Mouse (Mus musculus) limb, embryonic 11.5 days (tissue): ENCODE measurements at regions not wholly inside any gene's neighbourhood (a gene's known extent, or its start where the extent isn't known, plus 50 kb on each side); places are given as distances from the start of the nearest gene placed in this dataset.
A peak's percentile ranks its signal among the peaks of the same experiment; 100 is the strongest.
"Not testable (repeated sequence)": the region's sequence is repeated elsewhere in the genome, so short reads cannot be mapped to it uniquely, and the experiment has no call there.

ENCODE experiments used
- ATAC-seq: fragments of 200-750 bp; cut with Nextera tagmentation; 2 replicates; pipeline ENCODE4 v1.8.0; 2017; ENCODE audit warnings: low read depth; ENCODE audit not compliant: insufficient number of reproducible peaks, low FRiP score, low TSS enrichment
- DNase-seq: peaks from one replicate; pipeline ENCODE4 v3.0.0-alpha.2; 2015; ENCODE audit warnings: low spot score
- H3K27ac ChIP-seq: fragments of 300-500 bp; sonication (generic); replicated peaks from 2 replicates; pipeline ENCODE4 v1.5.1; 2014; ENCODE audit warnings: low read depth, mild to moderate bottlenecking, low read length
- H3K27me3 ChIP-seq: fragments of 300-500 bp; sonication (generic); 2 replicates; pipeline ENCODE4 v1.6.1; 2014; ENCODE audit warnings: mild to moderate bottlenecking, low read length, mixed read lengths; ENCODE audit not compliant: control insufficient read depth, insufficient read depth
- H3K36me3 ChIP-seq: fragments of 300-500 bp; sonication (generic); 2 replicates; pipeline ENCODE4 v1.6.1; 2014; ENCODE audit warnings: mild to moderate bottlenecking, low read length, moderate library complexity, mixed read lengths; ENCODE audit not compliant: control insufficient read depth, insufficient read depth
- H3K4me1 ChIP-seq: fragments of 300-500 bp; sonication (generic); 2 replicates; pipeline ENCODE4 v1.6.1; 2014; ENCODE audit warnings: low read length, mixed read lengths; ENCODE audit not compliant: control insufficient read depth, insufficient read depth
- H3K4me2 ChIP-seq: fragments of 300-500 bp; sonication (generic); 2 replicates; pipeline ENCODE4 v1.6.1; 2014; ENCODE audit warnings: low read depth, mild to moderate bottlenecking, moderate library complexity; ENCODE audit not compliant: severe bottlenecking
- H3K4me3 ChIP-seq: fragments of 300-500 bp; sonication (generic); 2 replicates; pipeline ENCODE4 v1.5.1; 2014; ENCODE audit warnings: low read depth, low read length
- H3K9ac ChIP-seq: fragments of 300-500 bp; sonication (generic); 2 replicates; pipeline ENCODE4 v1.6.1; 2014; ENCODE audit warnings: mild to moderate bottlenecking, low read length
- H3K9me3 ChIP-seq: fragments of 300-500 bp; sonication (generic); 2 replicates; pipeline ENCODE4 v1.6.1; 2016; ENCODE audit warnings: low read length; ENCODE audit not compliant: control insufficient read depth
- WGBS: fragments of 180-500 bp; shearing (Covaris S2); extraction: QIAGEN DNeasy Blood & Tissue Kit; methylation state at CpG from one replicate; pipeline ENCODE4 v1.1.7; 2014; 5-methylcytosine and 5-hydroxymethylcytosine counted together

DNA sequence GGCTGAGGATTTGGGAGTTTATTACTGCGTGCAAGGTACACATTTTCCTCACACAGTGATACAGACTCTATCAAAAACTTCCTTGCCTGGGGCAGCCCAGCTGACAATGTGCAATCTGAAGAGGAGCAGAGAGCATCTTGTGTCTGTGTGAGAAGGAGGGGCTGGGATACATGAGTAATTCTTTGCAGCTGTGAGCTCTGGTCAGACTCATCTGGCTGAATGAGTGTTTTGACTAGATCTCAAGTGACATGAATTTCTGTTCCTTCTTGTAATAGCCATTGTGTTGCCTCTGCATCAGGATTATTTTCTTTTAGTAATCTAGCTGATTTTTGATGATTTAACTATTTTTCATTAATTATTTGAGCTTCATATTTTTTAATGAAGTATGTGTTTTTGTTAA is 190.0 kb upstream of the Tacstd2 start:
- no peak overlapping the region for H3K9ac ChIP-seq
- H3K4me2 ChIP-seq: no peak overlapping the region
- no peak overlapping the region for H3K4me3 ChIP-seq
- no peak for DNase-seq
- no peak for ATAC-seq
- H3K36me3 ChIP-seq: no peaks in the 10 kb centered on the region
- H3K27ac ChIP-seq: no peak overlapping the region
- H3K4me1 ChIP-seq: no peaks in the 10 kb centered on the region
- H3K9me3 ChIP-seq: no peaks in the 10 kb centered on the region
- H3K27me3 ChIP-seq: no peaks in the 10 kb centered on the region
- 65% methylated on average over 1 of the region's 1 CpGs for WGBS

DNA sequence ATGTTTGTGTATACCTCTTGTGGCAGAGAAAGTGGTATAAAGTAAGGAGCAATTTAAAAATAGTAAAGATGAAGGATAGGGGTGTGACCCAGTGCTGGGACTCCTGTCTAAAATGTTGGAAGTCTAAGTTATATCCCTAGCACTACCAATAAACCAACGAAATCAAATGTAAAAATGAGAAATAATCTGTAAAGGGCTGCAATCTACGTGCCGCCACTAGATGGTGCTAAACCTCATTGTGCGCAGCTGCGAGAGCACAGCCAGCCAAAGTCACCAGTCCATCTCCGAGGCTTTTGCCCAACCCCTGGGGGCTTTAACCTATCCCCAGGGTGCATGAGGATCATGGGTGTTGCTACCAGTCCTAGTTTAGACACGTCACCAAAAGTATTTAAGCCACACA is 163.4 kb upstream of the Tacstd2 start:
- DNase-seq, H3K4me3 ChIP-seq, H3K27me3 ChIP-seq, ATAC-seq, H3K9me3 ChIP-seq, H3K9ac ChIP-seq, H3K4me2 ChIP-seq, H3K27ac ChIP-seq, H3K4me1 ChIP-seq, H3K36me3 ChIP-seq: not testable (repeated sequence)
- WGBS: 21% methylated on average over 5 of the region's 7 CpGs

DNA sequence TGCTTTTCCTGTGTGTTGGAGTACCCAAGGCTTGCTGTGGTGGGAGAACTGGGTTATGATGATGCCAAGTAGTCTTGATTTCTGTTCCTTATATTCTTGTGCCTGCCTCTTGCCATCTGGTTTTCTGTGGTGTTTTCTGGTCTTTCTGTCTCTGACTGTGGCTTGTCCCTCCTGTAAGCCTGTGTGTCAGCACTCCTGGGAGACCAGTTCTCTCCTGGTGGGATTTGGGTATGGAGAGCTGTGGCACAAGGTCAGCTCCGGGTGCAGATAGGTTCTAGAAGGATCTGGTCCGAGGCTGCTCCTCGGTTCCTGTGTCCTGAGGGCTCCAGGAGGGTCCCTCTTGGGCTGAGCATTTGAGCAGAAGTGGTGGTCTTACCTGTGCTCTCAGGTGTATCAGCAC is 155.4 kb upstream of the Tacstd2 start:
- H3K27me3 ChIP-seq, DNase-seq, H3K27ac ChIP-seq, H3K9ac ChIP-seq, H3K4me2 ChIP-seq, H3K36me3 ChIP-seq, H3K9me3 ChIP-seq, H3K4me1 ChIP-seq, H3K4me3 ChIP-seq: not testable (repeated sequence)
- peak; percentile 51; the same call in 1 of the 2 replicates for ATAC-seq
- WGBS: 76% methylated on average over 3 of the region's 3 CpGs

DNA sequence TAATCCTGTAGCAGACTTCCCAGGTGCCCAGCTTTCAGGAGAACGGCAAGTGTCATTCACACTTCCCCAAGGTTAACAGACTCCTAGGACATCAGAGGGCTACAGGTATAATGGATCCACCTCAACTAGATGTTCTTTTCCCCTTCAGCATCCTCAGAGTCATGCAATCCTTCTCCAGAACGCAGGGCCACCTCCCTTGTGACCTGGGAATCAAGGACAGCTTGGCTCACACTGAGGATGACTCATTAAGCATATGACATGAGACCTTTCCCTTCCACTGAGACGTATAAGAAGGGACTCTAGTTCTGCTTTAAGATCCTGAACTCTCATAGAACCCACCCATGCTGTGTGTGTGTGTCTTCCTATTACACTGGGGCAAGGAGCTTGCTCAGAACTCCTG is 147.5 kb upstream of the Tacstd2 start:
- not testable (repeated sequence) for ATAC-seq, H3K4me1 ChIP-seq, H3K36me3 ChIP-seq, H3K27me3 ChIP-seq, H3K27ac ChIP-seq, H3K9ac ChIP-seq, H3K4me3 ChIP-seq, H3K9me3 ChIP-seq, H3K4me2 ChIP-seq, DNase-seq
- 85% methylated on average over 3 of the region's 3 CpGs for WGBS

DNA sequence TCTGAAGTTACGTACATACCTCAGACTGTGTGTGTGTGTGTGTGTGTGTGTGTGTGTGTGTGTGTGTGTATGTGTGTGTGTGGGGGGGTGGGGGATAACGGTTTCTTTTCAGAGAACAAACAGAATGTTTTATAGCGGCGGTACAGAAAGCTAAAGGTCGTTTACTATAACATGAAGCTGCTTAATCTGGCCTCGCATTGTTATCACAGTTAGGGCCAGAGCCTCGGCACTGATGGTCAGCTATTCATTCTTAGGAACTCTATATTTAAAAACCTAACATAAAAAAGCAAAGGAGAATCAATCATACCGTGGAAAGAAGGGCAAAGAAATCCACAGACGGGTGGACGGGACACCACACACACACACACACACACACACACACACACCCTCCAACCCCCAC is 146.0 kb upstream of the Tacstd2 start:
- not testable (repeated sequence) for H3K27ac ChIP-seq, H3K9me3 ChIP-seq, H3K4me1 ChIP-seq, H3K36me3 ChIP-seq, H3K4me2 ChIP-seq, DNase-seq, ATAC-seq, H3K27me3 ChIP-seq, H3K9ac ChIP-seq, H3K4me3 ChIP-seq
- WGBS: 66% methylated on average over 10 of the region's 10 CpGs

DNA sequence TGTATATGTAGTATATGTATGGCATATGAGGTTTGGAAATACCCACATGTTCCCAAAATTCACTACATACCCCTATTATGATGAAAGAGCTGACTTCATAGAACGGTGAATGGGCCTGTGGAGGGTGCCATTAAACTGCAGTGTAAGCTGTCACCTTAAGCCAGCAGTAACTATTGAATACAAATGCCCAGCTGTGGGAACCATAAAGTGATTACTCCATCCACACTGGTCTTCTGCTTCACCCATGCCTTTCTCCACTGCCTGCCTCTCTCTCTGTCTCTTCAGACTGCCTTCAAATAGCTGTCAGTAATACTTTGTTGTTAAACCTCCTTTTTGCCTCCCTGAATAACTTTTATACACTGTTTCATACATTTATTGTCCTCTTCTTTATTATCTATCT is 143.5 kb upstream of the Tacstd2 start:
- 44% methylated on average over 1 of the region's 1 CpGs for WGBS
- ATAC-seq: not testable (repeated sequence)

DNA sequence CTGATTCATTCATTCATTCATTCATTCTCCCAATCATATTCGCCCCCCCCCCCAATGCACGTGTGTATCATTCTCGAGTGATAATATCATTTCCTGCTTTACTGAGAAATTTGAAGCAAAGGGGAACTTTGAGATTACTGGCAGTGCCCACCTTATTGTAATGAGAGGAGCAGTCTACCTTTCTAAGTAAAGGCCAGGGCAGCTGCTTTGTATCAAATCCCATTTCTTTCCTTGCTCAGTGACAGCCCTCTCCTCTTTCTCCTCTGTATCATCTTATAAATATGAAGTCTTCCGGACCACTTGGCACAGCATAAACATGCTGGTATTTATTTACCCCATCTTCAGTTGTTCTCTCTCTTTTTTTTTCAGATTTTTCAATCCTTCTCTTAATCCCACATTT is 139.1 kb upstream of the Tacstd2 start:
- not testable (repeated sequence) for H3K9me3 ChIP-seq, ATAC-seq, H3K36me3 ChIP-seq, H3K27ac ChIP-seq, H3K4me3 ChIP-seq, DNase-seq, H3K4me1 ChIP-seq, H3K9ac ChIP-seq, H3K27me3 ChIP-seq, H3K4me2 ChIP-seq
- WGBS: 90% methylated on average over 4 of the region's 4 CpGs

More for the DNA sequence above, 143.5 kb upstream of the Tacstd2 start:
- H3K36me3 ChIP-seq, H3K27me3 ChIP-seq, H3K4me2 ChIP-seq, H3K4me1 ChIP-seq, H3K9me3 ChIP-seq, H3K9ac ChIP-seq, DNase-seq, H3K27ac ChIP-seq, H3K4me3 ChIP-seq: not testable (repeated sequence)

DNA sequence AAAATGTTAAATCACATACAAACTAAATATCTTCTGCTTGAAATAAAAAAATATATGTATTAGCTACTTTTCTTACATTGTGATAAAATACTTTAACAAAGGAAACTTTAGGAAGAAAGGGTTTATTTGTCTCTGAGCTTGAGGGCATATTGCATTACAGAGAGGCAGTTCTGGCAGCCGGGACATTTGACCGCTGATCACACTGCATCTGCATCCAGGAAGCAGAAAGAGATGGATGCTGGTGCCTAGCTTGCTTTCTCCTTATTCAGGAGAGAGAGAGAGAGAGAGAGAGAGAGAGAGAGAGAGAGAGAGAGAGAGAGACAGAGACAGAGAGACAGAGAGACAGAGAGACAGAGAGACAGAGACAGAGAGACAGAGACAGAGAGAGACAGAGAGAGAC is 137.7 kb upstream of the Tacstd2 start:
- H3K27ac ChIP-seq, ATAC-seq, H3K4me2 ChIP-seq, H3K4me1 ChIP-seq, H3K4me3 ChIP-seq, H3K36me3 ChIP-seq, DNase-seq, H3K27me3 ChIP-seq, H3K9me3 ChIP-seq, H3K9ac ChIP-seq: not testable (repeated sequence)
- 78% methylated on average over 2 of the region's 2 CpGs for WGBS

DNA sequence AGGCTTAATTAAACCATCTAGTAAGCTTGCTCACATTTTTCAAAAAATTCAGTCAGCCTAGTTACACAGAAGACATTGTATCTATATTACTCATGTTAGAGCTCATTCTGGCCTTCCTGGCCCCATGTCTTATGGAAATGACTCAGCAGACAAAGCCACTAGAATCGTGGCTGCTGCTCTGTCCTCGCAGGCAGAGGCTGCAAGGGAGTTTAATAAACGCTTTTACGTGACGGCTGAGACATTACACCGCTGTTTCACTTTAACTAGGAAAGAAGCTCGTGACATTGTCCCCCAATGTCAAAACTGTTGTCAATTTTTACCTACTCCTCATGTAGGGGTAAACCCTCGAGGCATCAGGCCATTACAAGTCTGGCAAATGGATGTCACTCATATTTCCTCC is 132.5 kb upstream of the Tacstd2 start:
- not testable (repeated sequence) for H3K27me3 ChIP-seq, DNase-seq, H3K27ac ChIP-seq, H3K4me2 ChIP-seq, H3K9me3 ChIP-seq, ATAC-seq, H3K4me1 ChIP-seq, H3K4me3 ChIP-seq, H3K9ac ChIP-seq, H3K36me3 ChIP-seq
- whole genome bisulfite sequencing: 86% methylated on average over 8 of the region's 8 CpGs
